Mouse (Mus musculus) erythroblast, embryonic 14.5 days (primary cell): Measurements from ENCODE around the gene Fance.

ENCODE experiments used
- GATA1 ChIP-seq: IDR thresholded peaks from 2 replicates; pipeline ENCODE4 v1.6.1; 2012; ENCODE audit warnings: low read length, inconsistent platforms, mixed read lengths
- TAL1 ChIP-seq: IDR thresholded peaks from 3 replicates; pipeline ENCODE4 v1.6.1; 2012; ENCODE audit warnings: low read length, inconsistent platforms, mixed read lengths

GRCm38 (mm10) chr17:28332113-28332914, 19.0 kb downstream of the Fance start:
- no peak for TF ChIP-seq GATA1
- TF ChIP-seq TAL1 = no peak
